Mouse (Mus musculus) induced T-regulatory cell, adult 2 months (primary cell): ENCODE measurements around the gene Klc1.
A peak's percentile ranks its signal among the peaks of the same experiment; 100 is the strongest.
"Not testable (repeated sequence)": the region's sequence is repeated elsewhere in the genome, so short reads cannot be mapped to it uniquely, and the experiment has no call there.

Experiments used
- DNase-seq: peaks from one replicate; pipeline ENCODE4 v3.0.0-alpha.2; 2012; ENCODE audit warnings: low read depth

The Klc1 gene

GRCm38 (mm10) chr12:111758381-111759175, at the start of gene Klc1:
Klc1 (plus strand) TSS chr12:111758849.
- peak; percentile 85 for DNase-seq

GRCm38 (mm10) chr12:111710091-111710490, 48.6 kb upstream of the Klc1 start:
- DNase-seq = no peak

- peak; percentile 39 for DNase-seq
These were observed 46.2 kb upstream of the Klc1 start for GRCm38 (mm10) chr12:111712476-111712875.

GRCm38 (mm10) chr12:111713004-111713651, 45.5 kb upstream of the Klc1 start, which contains the start of the genes Bag5 and Apopt1:
Bag5 (minus strand) TSS chr12:111713257.
Apopt1 (plus strand) TSS chr12:111713261.
- DNase-seq = peak; percentile 95

GRCm38 (mm10) chr12:111713880-111714279, 44.8 kb upstream of the Klc1 start:
- not testable (repeated sequence) for DNase-seq

- no peak for DNase-seq
These were observed 42.1 kb upstream of the Klc1 start for GRCm38 (mm10) chr12:111716505-111716904.

- no peak for DNase-seq
These were observed 40.0 kb upstream of the Klc1 start for GRCm38 (mm10) chr12:111718656-111719055.

- DNase-seq = no peak
These were observed 38.4 kb upstream of the Klc1 start for GRCm38 (mm10) chr12:111720222-111720621.

GRCm38 (mm10) chr12:111722654-111723053, 36.0 kb upstream of the Klc1 start:
- DNase-seq = peak; percentile 63

- DNase-seq = no peak
These were observed 33.9 kb upstream of the Klc1 start for GRCm38 (mm10) chr12:111724638-111725337.

GRCm38 (mm10) chr12:111725338-111726121, 33.1 kb upstream of the Klc1 start:
- no peak for DNase-seq

- peak; percentile 35 for DNase-seq
These were observed 32.6 kb upstream of the Klc1 start for GRCm38 (mm10) chr12:111726122-111726463.

GRCm38 (mm10) chr12:111727956-111728355, 30.7 kb upstream of the Klc1 start:
- no peak for DNase-seq

GRCm38 (mm10) chr12:111731822-111732807, 26.5 kb upstream of the Klc1 start:
- peak; percentile 93 for DNase-seq

GRCm38 (mm10) chr12:111732921-111733320, 25.7 kb upstream of the Klc1 start:
- DNase-seq = no peak

GRCm38 (mm10) chr12:111734912-111735311, 23.7 kb upstream of the Klc1 start:
- no peak for DNase-seq

GRCm38 (mm10) chr12:111736676-111737075, 22.0 kb upstream of the Klc1 start:
- not testable (repeated sequence) for DNase-seq

- DNase-seq = no peak
These were observed 21.3 kb upstream of the Klc1 start for GRCm38 (mm10) chr12:111737370-111737769.

GRCm38 (mm10) chr12:111738754-111739153, 19.9 kb upstream of the Klc1 start:
- peak; percentile 42 for DNase-seq

GRCm38 (mm10) chr12:111741338-111741737, 17.3 kb upstream of the Klc1 start:
- DNase-seq = no peak

GRCm38 (mm10) chr12:111743419-111743818, 15.2 kb upstream of the Klc1 start:
- DNase-seq = no peak
